8 mouse cellular contexts compared by ENCODE assay signal in the genomic region with DNA sequence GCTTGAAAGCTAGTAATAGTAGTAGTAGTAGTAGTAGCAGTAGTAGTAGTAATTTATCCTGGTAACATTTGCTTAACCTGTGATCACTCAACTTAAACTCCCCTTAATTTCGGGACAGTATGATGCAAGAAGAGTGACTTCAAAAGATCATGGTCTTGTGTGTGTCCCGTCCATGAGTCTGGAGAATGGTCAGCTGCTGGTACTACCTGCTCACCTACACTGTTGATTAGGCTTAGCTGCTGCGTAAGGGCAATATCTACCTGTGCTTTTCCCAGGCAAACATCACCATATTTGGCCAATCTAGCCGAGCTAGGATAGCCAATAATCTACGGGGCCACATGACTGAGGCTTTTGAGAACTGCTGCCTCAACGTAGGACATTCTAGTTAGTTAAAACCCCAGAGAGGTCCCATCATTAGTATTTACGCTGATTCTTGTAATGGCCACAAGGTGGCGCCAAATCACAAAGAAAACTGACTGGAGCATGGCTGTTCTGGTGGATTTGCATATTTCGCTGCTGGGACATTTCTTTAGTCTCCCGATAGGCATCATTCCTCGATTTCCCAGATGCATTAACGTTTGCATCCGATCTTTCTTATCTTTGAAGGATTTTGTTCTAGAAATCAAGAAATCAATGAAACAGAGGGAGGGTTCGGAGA. TPM values are rescaled to one million over a fixed set of nuclear protein-coding genes. Genes with fewer than 3 reads are reported as not detected.
DNase-seq lines count a peak whose midpoint lies in the region; ATAC-seq and TF ChIP-seq lines count a peak whose summit lies in the region.

No protein-coding gene starts in this region.

- intact Hi-C loops in heart, postnatal 25 days (cut with DNase I), result loop anchor here (5.0 kb wide), 2 partner anchors 130 to 180 kb away; no protein-coding TSS in a partner anchor

- H3K4me3 ChIP-seq in ES-Bruce4 (ENCODE audit: low read depth, low read length), result no peak overlapping the region
- H3K4me3 ChIP-seq in forebrain, embryonic 12.5 days (replicated peaks), result peak overlapping the region; percentile 21; the same call in 1 of the 2 replicates
- no peak overlapping the region for H3K4me3 ChIP-seq in liver, embryonic 15.5 days (replicated peaks)
- H3K4me3 ChIP-seq in neural tube, embryonic 11.5 days (ENCODE audit: low read depth, low read length), result no peak overlapping the region

- 21% methylated on average over 14 of the region's 14 CpGs for WGBS in forebrain, embryonic 12.5 days
- WGBS in large intestine, adult 2 months, result 17% methylated on average over 14 of the region's 14 CpGs
- 14% methylated on average over 14 of the region's 14 CpGs for WGBS in liver, embryonic 15.5 days (ENCODE audit: insufficient replicate concordance)
- 21% methylated on average over 14 of the region's 14 CpGs for WGBS in neural tube, embryonic 11.5 days

- no peaks in the 10 kb centered on the region for H3K4me1 ChIP-seq in ES-Bruce4 (ENCODE audit: control insufficient read depth, insufficient read depth, low read length)
- H3K4me1 ChIP-seq in forebrain, embryonic 12.5 days, result no peaks in the 10 kb centered on the region; the same call in 1 of the 2 replicates
- no peaks in the 10 kb centered on the region for H3K4me1 ChIP-seq in liver, embryonic 15.5 days (replicated peaks)
- H3K4me1 ChIP-seq in neural tube, embryonic 11.5 days (ENCODE audit: control insufficient read depth, insufficient read depth, low read length), result no peaks in the 10 kb centered on the region

- TF ChIP-seq EP300 in ES-Bruce4 (IDR thresholded peaks at IDR 0.05; ENCODE audit: insufficient read depth, low read depth, low read length), result no peak

- no peaks in the 10 kb centered on the region for H3K9me3 ChIP-seq in ES-Bruce4 (replicated peaks; ENCODE audit: control insufficient read depth, insufficient read depth, low read length, poor library complexity, severe bottlenecking)
- no peaks in the 10 kb centered on the region for H3K9me3 ChIP-seq in forebrain, embryonic 12.5 days
- H3K9me3 ChIP-seq in liver, embryonic 15.5 days (replicated peaks), result no peaks in the 10 kb centered on the region
- H3K9me3 ChIP-seq in neural tube, embryonic 11.5 days (ENCODE audit: control insufficient read depth, low read length), result no peaks in the 10 kb centered on the region

- no peak for TF ChIP-seq POLR2A in ES-Bruce4 (IDR thresholded peaks at IDR 0.05; ENCODE audit: insufficient read depth, low read length)

- peak; percentile 25 for TF ChIP-seq CTCF in ES-Bruce4 (IDR thresholded peaks at IDR 0.05; ENCODE audit: low read depth, low read length)

- H3K27ac ChIP-seq in ES-Bruce4 (ENCODE audit: insufficient read depth, low read length), result no peak overlapping the region
- no peak overlapping the region for H3K27ac ChIP-seq in forebrain, embryonic 12.5 days
- no peak overlapping the region for H3K27ac ChIP-seq in liver, embryonic 15.5 days (replicated peaks)
- no peak overlapping the region for H3K27ac ChIP-seq in neural tube, embryonic 11.5 days (ENCODE audit: low read depth, low read length)

- H3K27me3 ChIP-seq in ES-Bruce4 (ENCODE audit: control insufficient read depth, insufficient read depth, low read length, poor library complexity, severe bottlenecking), result no peaks in the 10 kb centered on the region; the same call in 1 of the 2 replicates
- H3K27me3 ChIP-seq in forebrain, embryonic 12.5 days, result no peaks in the 10 kb centered on the region; the same call in 1 of the 2 replicates
- no peaks in the 10 kb centered on the region for H3K27me3 ChIP-seq in liver, embryonic 15.5 days
- no peaks in the 10 kb centered on the region for H3K27me3 ChIP-seq in neural tube, embryonic 11.5 days (ENCODE audit: control insufficient read depth, insufficient read depth, low read length)

- no peaks in the 10 kb centered on the region for H3K36me3 ChIP-seq in ES-Bruce4 (ENCODE audit: control insufficient read depth, insufficient read depth, low read length, poor library complexity, severe bottlenecking)
- no peaks in the 10 kb centered on the region for H3K36me3 ChIP-seq in forebrain, embryonic 12.5 days (replicated peaks)
- no peaks in the 10 kb centered on the region for H3K36me3 ChIP-seq in liver, embryonic 15.5 days (replicated peaks)
- H3K36me3 ChIP-seq in neural tube, embryonic 11.5 days (ENCODE audit: control insufficient read depth, insufficient read depth, low read length), result no peaks in the 10 kb centered on the region

- peak overlapping the region; percentile 35 for H3K4me2 ChIP-seq in forebrain, embryonic 12.5 days
- peak overlapping the region; percentile 20; the same call in 1 of the 2 replicates for H3K4me2 ChIP-seq in liver, embryonic 15.5 days
- peak overlapping the region; percentile 30; the same call in 1 of the 2 replicates for H3K4me2 ChIP-seq in neural tube, embryonic 11.5 days (ENCODE audit: low read depth)

- DNase-seq in c-Kit-positive CD71-negative TER-119-negative erythroid progenitor cells, embryonic 14.5 days (ENCODE audit: low read depth), result peak; percentile 74
- peak; percentile 6 for DNase-seq in heart, postnatal 25 days (ENCODE audit: low spot score)
- DNase-seq in large intestine, adult 2 months (ENCODE audit: low read depth, low spot score), result peak; percentile 29
- peak; percentile 82 for DNase-seq in neural tube, embryonic 11.5 days (ENCODE audit: low spot score)
- DNase-seq in testis, postnatal 14 days (ENCODE audit: low spot score), result peak; percentile 35

- peak; percentile 92 for ATAC-seq in forebrain, embryonic 12.5 days (ENCODE audit: low FRiP score)
- no peak for ATAC-seq in liver, embryonic 15.5 days (ENCODE audit: insufficient read depth)
- peak; percentile 87 for ATAC-seq in neural tube, embryonic 11.5 days (ENCODE audit: insufficient read depth, low FRiP score, low TSS enrichment)

- H3K9ac ChIP-seq in ES-Bruce4 (ENCODE audit: low read depth, poor library complexity, severe bottlenecking), result no peak overlapping the region
- H3K9ac ChIP-seq in forebrain, embryonic 12.5 days, result no peak overlapping the region
- no peak overlapping the region for H3K9ac ChIP-seq in liver, embryonic 15.5 days
- 0 out of 2 replicates have a peak overlapping the region, but pooled peaks have one; percentile 9 for H3K9ac ChIP-seq in neural tube, embryonic 11.5 days (ENCODE audit: low read length)

RNA-seq across cellular contexts. Expression of a gene that starts 26.0 kb away (rescaled TPM):
- polyA plus RNA-seq in ES-Bruce4 (2011; ENCODE audit: insufficient read depth, insufficient read length, low read depth, missing spikeins), result not detected in 2 replicates
- 0.23 and 0.38 TPM in 2 replicates for polyA plus RNA-seq in forebrain, embryonic 12.5 days (2016; fragmentation: Nextera tagmentation; extraction: Ambion mirVana)
- total RNA-seq in heart, postnatal 25 days (2021), result under 1 TPM; 0.42 to 0.92 TPM
- polyA plus RNA-seq in large intestine, adult 2 months (2012; rRNA removed), result 0.76 and 1.2 TPM in 2 replicates
- polyA plus RNA-seq in liver, embryonic 15.5 days (2015; fragmentation: Nextera tagmentation; extraction: Ambion mirVana), result 5.4 and 6.0 TPM in 2 replicates
- 0.41 and 0.53 TPM in 2 replicates for polyA plus RNA-seq in neural tube, embryonic 11.5 days (2014; fragmentation: Nextera tagmentation; extraction: Ambion mirVana)

Comparison
In these comparisons a context has a peak if more than half of its experiments do, and no peak if none do; other contexts are left out.
1. DNase-seq: peak in every context shown above with its lines; median percentile 82 in neural tube, embryonic 11.5 days; 74 in c-Kit-positive CD71-negative TER-119-negative erythroid progenitor cells, embryonic 14.5 days; 35 in testis, postnatal 14 days; 29 in large intestine, adult 2 months; 6 in heart, postnatal 25 days.